Mouse (Mus musculus) retina, embryonic 14.5 days (tissue): Measurements from ENCODE around the gene Khdc1a.
"Not testable (repeated sequence)": the region's sequence is repeated elsewhere in the genome, so short reads cannot be mapped to it uniquely, and the experiment has no call there.

Experiments
- DNase-seq: peaks from one replicate; pipeline ENCODE4 v3.0.0-alpha.2; 2015; ENCODE audit warnings: low spot score

Khdc1a gene

GRCm38 (mm10) chr1:21349341-21349740, at the start of gene Khdc1a:
TSS of gene Khdc1a (plus strand) at chr1:21349641.
- no peak for DNase-seq

- no peak for DNase-seq
Measured at GRCm38 (mm10) chr1:21299826-21300225, 49.6 kb upstream of the Khdc1a start.

- DNase-seq, result no peak
Measured at GRCm38 (mm10) chr1:21301686-21302085, 47.8 kb upstream of the Khdc1a start.

GRCm38 (mm10) chr1:21304174-21304573, 45.3 kb upstream of the Khdc1a start:
- no peak for DNase-seq

GRCm38 (mm10) chr1:21304646-21305045, 44.8 kb upstream of the Khdc1a start:
- no peak for DNase-seq

GRCm38 (mm10) chr1:21305443-21305842, 44.0 kb upstream of the Khdc1a start:
- DNase-seq, result no peak

- DNase-seq, result no peak
Measured at GRCm38 (mm10) chr1:21314336-21314735, 35.1 kb upstream of the Khdc1a start.

- DNase-seq, result no peak
Measured at GRCm38 (mm10) chr1:21315756-21316155, 33.7 kb upstream of the Khdc1a start.

GRCm38 (mm10) chr1:21316305-21316704, 33.1 kb upstream of the Khdc1a start:
- DNase-seq, result no peak

- no peak for DNase-seq
Measured at GRCm38 (mm10) chr1:21318202-21318601, 31.2 kb upstream of the Khdc1a start.

GRCm38 (mm10) chr1:21320271-21320670, 29.2 kb upstream of the Khdc1a start:
- DNase-seq, result not testable (repeated sequence)

- DNase-seq, result no peak
Measured at GRCm38 (mm10) chr1:21321656-21322055, 27.8 kb upstream of the Khdc1a start.

- no peak for DNase-seq
Measured at GRCm38 (mm10) chr1:21323996-21324574, 25.4 kb upstream of the Khdc1a start.

GRCm38 (mm10) chr1:21324633-21325032, 24.8 kb upstream of the Khdc1a start:
- no peak for DNase-seq

- no peak for DNase-seq
Measured at GRCm38 (mm10) chr1:21326733-21327132, 22.7 kb upstream of the Khdc1a start.

- not testable (repeated sequence) for DNase-seq
Measured at GRCm38 (mm10) chr1:21331161-21331560, 18.3 kb upstream of the Khdc1a start.

GRCm38 (mm10) chr1:21333222-21333973, 16.0 kb upstream of the Khdc1a start:
- DNase-seq, result no peak

- no peak for DNase-seq
Measured at GRCm38 (mm10) chr1:21335836-21336235, 13.6 kb upstream of the Khdc1a start.

GRCm38 (mm10) chr1:21340745-21341144, 8.7 kb upstream of the Khdc1a start:
- DNase-seq, result no peak

GRCm38 (mm10) chr1:21344253-21344652, 5.2 kb upstream of the Khdc1a start:
- peak; percentile 67 for DNase-seq

- DNase-seq, result not testable (repeated sequence)
Measured at GRCm38 (mm10) chr1:21344752-21345151, 4.7 kb upstream of the Khdc1a start.

- DNase-seq, result not testable (repeated sequence)
Measured at GRCm38 (mm10) chr1:21368031-21368430, 18.6 kb downstream of the Khdc1a start, which contains the start of gene Khdc1c. TSS of gene Khdc1c (plus strand) at chr1:21368331.

- DNase-seq, result no peak
Measured at GRCm38 (mm10) chr1:21383256-21383655, 33.8 kb downstream of the Khdc1a start, which contains the start of gene Khdc1b. TSS of gene Khdc1b (plus strand) at chr1:21383556.
